Comparison of ENCODE assay signal across 26 mouse cellular contexts in genomic region chr3:105720514-105720913, GRCm38 (mm10). TPM values are rescaled to one million over a fixed set of nuclear protein-coding genes. Genes with fewer than 3 reads are reported as not detected.
DNase-seq lines count a peak whose midpoint lies in the region; ATAC-seq and TF ChIP-seq lines count a peak whose summit lies in the region.
"Had no signal": no experiment of that assay in that cellular context is flagged by ENCODE, and none has a peak within 500 bp of the region (broad histone marks: within the 10 kb centered on the region; RNA-seq: fewer than 3 reads in every experiment).

No protein-coding gene starts in this region.

- 70% methylated on average over 4 of the region's 4 CpGs for WGBS in hindbrain, postnatal 0 days
- 78% methylated on average over 4 of the region's 4 CpGs for WGBS in hindbrain, embryonic 10.5 days

- H3K4me3 ChIP-seq in hindbrain, postnatal 0 days (ENCODE audit: low read length), result no peak overlapping the region
- no peak overlapping the region for H3K4me3 ChIP-seq in hindbrain, embryonic 10.5 days
- H3K4me3 ChIP-seq: embryonic facial prominence, embryonic 12.5 days; embryonic facial prominence, embryonic 15.5 days; heart, embryonic 10.5 days; hindbrain, embryonic 13.5 days had no signal

- peak overlapping the region; percentile 15; the same call in 1 of the 2 replicates for H3K27ac ChIP-seq in hindbrain, postnatal 0 days
- H3K27ac ChIP-seq in hindbrain, embryonic 10.5 days, result no peak overlapping the region
- H3K27ac ChIP-seq: embryonic facial prominence, embryonic 12.5 days; embryonic facial prominence, embryonic 15.5 days; heart, embryonic 10.5 days; hindbrain, embryonic 13.5 days had no signal

- no peaks in the 10 kb centered on the region for H3K27me3 ChIP-seq in hindbrain, postnatal 0 days (ENCODE audit: insufficient read depth, low read length)
- no peaks in the 10 kb centered on the region for H3K27me3 ChIP-seq in hindbrain, embryonic 10.5 days (ENCODE audit: insufficient read depth, poor library complexity, severe bottlenecking)
- H3K27me3 ChIP-seq: CH12.LX; embryonic facial prominence, embryonic 12.5 days; embryonic facial prominence, embryonic 15.5 days; Patski had no signal

- no peak for TF ChIP-seq CTCF in hindbrain, postnatal 0 days (IDR thresholded peaks at IDR 0.05; ENCODE audit: low read depth)

- peaks cover 17% of the 10 kb centered on the region for H3K4me1 ChIP-seq in hindbrain, postnatal 0 days (ENCODE audit: insufficient read depth, low read length)
- peaks cover 36% of the 10 kb centered on the region for H3K4me1 ChIP-seq in hindbrain, embryonic 10.5 days (replicated peaks)

- no peak for DNase-seq in frontal cortex, postnatal 25 days (ENCODE audit: low spot score in 2 of 2)
- no peak for DNase-seq in hindbrain, postnatal 0 days (ENCODE audit: low spot score)
- DNase-seq in hindbrain, embryonic 10.5 days (ENCODE audit: low spot score), result no peak
- DNase-seq in right cerebral cortex, postnatal 25 days, result peak; percentile 9
- no peak for DNase-seq in right cerebral cortex, postnatal 36 days (ENCODE audit: low spot score in 2 of 2)
- no peak for DNase-seq in adrenal gland, adult (ENCODE audit: inconsistent age in 2 of 2, low spot score in 1 of 2)
- DNase-seq: adrenal gland, adult 2 months; adrenal gland, postnatal 14 days; B cell, adult 2 months; cerebellum, adult 11 months; forebrain, postnatal 0 days; gastrocnemius, postnatal 10 days; gastrocnemius, postnatal 36 days had no signal

- peak; percentile 2; the same call in 1 of the 2 replicates for ATAC-seq in frontal cortex, adult (ENCODE audit: low TSS enrichment)
- ATAC-seq in hindbrain, postnatal 0 days, result no peak
- ATAC-seq: forebrain, embryonic 14.5 days; forebrain, postnatal 0 days; hindbrain, embryonic 16.5 days; inflammation-experienced regulatory T-cells, adult 6 months; intestine, embryonic 16.5 days had no signal

- H3K4me2 ChIP-seq in hindbrain, postnatal 0 days (ENCODE audit: low read depth, low read length), result no peak overlapping the region
- H3K4me2 ChIP-seq: embryonic facial prominence, embryonic 12.5 days; embryonic facial prominence, embryonic 15.5 days; hindbrain, embryonic 13.5 days had no signal

- no peaks in the 10 kb centered on the region for H3K36me3 ChIP-seq in hindbrain, postnatal 0 days (ENCODE audit: insufficient read depth, low read length)
- no peaks in the 10 kb centered on the region for H3K36me3 ChIP-seq in hindbrain, embryonic 10.5 days
- H3K36me3 ChIP-seq: embryonic facial prominence, embryonic 12.5 days; embryonic facial prominence, embryonic 15.5 days; hindbrain, embryonic 13.5 days had no signal

- no peaks in the 10 kb centered on the region for H3K9me3 ChIP-seq in hindbrain, postnatal 0 days (ENCODE audit: low read length)
- H3K9me3 ChIP-seq in hindbrain, embryonic 10.5 days, result no peaks in the 10 kb centered on the region
- H3K9me3 ChIP-seq: embryonic facial prominence, embryonic 12.5 days; embryonic facial prominence, embryonic 15.5 days; G1E; heart, embryonic 10.5 days; hindbrain, embryonic 13.5 days had no signal

- H3K9ac ChIP-seq in hindbrain, postnatal 0 days (replicated peaks; ENCODE audit: low read length), result no peak overlapping the region
- H3K9ac ChIP-seq: embryonic facial prominence, embryonic 12.5 days; embryonic facial prominence, embryonic 15.5 days; forebrain, postnatal 0 days; hindbrain, embryonic 13.5 days had no signal

RNA-seq across cellular contexts. Expression of gene Inka2, which starts 16.1 kb away (rescaled TPM):
- 11.1 and 15.0 TPM in 2 replicates for total RNA-seq in hindbrain, postnatal 0 days (2014; rRNA removed)
- polyA plus RNA-seq in hindbrain, postnatal 0 days (2015; fragmentation: Nextera tagmentation; extraction: Ambion mirVana), result 5.5 and 8.5 TPM in 2 replicates
- 2.1 and 4.3 TPM in 2 replicates for polyA plus RNA-seq in hindbrain, embryonic 10.5 days (2016; fragmentation: Nextera tagmentation; extraction: Ambion mirVana)
- total RNA-seq: granulocyte monocyte progenitor cell, adult 5-6 weeks had no signal

RNA-seq across cellular contexts. Expression of gene Ddx20, which starts 33.1 kb away (rescaled TPM):
- 18.1 and 23.8 TPM in 2 replicates for total RNA-seq in hindbrain, postnatal 0 days (2014; rRNA removed)
- 14.4 and 15.8 TPM in 2 replicates for polyA plus RNA-seq in hindbrain, postnatal 0 days (2015; fragmentation: Nextera tagmentation; extraction: Ambion mirVana)
- polyA plus RNA-seq in hindbrain, embryonic 10.5 days (2016; fragmentation: Nextera tagmentation; extraction: Ambion mirVana), result 42.0 and 49.6 TPM in 2 replicates
